Mouse (Mus musculus) c-Kit-positive CD71-positive TER-119-positive erythroid progenitor cells, embryonic 14.5 days (primary cell): ENCODE results near the gene Gm20838.
"Not testable (repeated sequence)": the region's sequence is repeated elsewhere in the genome, so short reads cannot be mapped to it uniquely, and the experiment has no call there.

ENCODE experiments used
- DNase-seq: peaks from one replicate; pipeline ENCODE4 v3.0.0-alpha.2; 2013; ENCODE audit warnings: low spot score

The Gm20838 gene

GRCm38 (mm10) chrY:33543064-33543463 is at the start of gene Gm20838:
Gene Gm20838, minus strand, starts transcription at chrY:33543164.
- not testable (repeated sequence) for DNase-seq
